Mouse (Mus musculus) limb, embryonic 13.5 days (tissue): ENCODE measurements around the gene Etl4. TPM values are rescaled to one million over a fixed set of nuclear protein-coding genes. Genes with fewer than 3 reads are reported as not detected.

Experiments
- ATAC-seq: fragments of 200-750 bp; cut with Nextera tagmentation; 2 replicates; pipeline ENCODE4 v1.8.0; 2017; ENCODE audit warnings: low read depth, moderate number of reproducible peaks, moderate TSS enrichment; ENCODE audit not compliant: low FRiP score
- H3K27ac ChIP-seq: fragments of 300-500 bp; sonication (generic); 2 replicates; pipeline ENCODE4 v1.5.1; 2015; ENCODE audit warnings: inconsistent platforms, mild to moderate bottlenecking, moderate library complexity
- H3K27me3 ChIP-seq: fragments of 300-500 bp; sonication (generic); 2 replicates; pipeline ENCODE4 v1.6.1; 2015; ENCODE audit warnings: mild to moderate bottlenecking, inconsistent platforms
- H3K36me3 ChIP-seq: fragments of 300-500 bp; sonication (generic); 2 replicates; pipeline ENCODE4 v1.6.1; 2015; ENCODE audit warnings: inconsistent platforms, mild to moderate bottlenecking, moderate library complexity
- H3K4me1 ChIP-seq: fragments of 300-500 bp; sonication (generic); 2 replicates; pipeline ENCODE4 v1.6.1; 2015; ENCODE audit warnings: inconsistent platforms
- H3K4me2 ChIP-seq: fragments of 300-500 bp; sonication (generic); replicated peaks from 2 replicates; pipeline ENCODE4 v1.6.1; 2015; ENCODE audit warnings: inconsistent platforms, mild to moderate bottlenecking, moderate library complexity
- H3K4me3 ChIP-seq: fragments of 300-500 bp; sonication (generic); 2 replicates; pipeline ENCODE4 v1.5.1; 2015; ENCODE audit warnings: moderate library complexity, mild to moderate bottlenecking, inconsistent platforms
- H3K9ac ChIP-seq: fragments of 300-500 bp; sonication (generic); 2 replicates; pipeline ENCODE4 v1.6.1; 2015; ENCODE audit warnings: mild to moderate bottlenecking, inconsistent platforms
- H3K9me3 ChIP-seq: fragments of 300-500 bp; sonication (generic); 2 replicates; pipeline ENCODE4 v1.6.1; 2016; ENCODE audit warnings: inconsistent platforms
- WGBS: fragments of 180-500 bp; shearing (Covaris S2); methylation state at CpG from one replicate; pipeline ENCODE4 v1.1.7; 2015; 5-methylcytosine and 5-hydroxymethylcytosine counted together
- polyA plus RNA-seq: library from polyadenylated mRNA; unstranded; fragments of >200 nt; fragmentation: Nextera tagmentation; extraction: Ambion mirVana; gene quantifications from 2 replicates; pipeline ENCODE4 v1.2.1, GENCODE M21; 2015

The Etl4 gene
- polyA plus RNA-seq, 1 experiment from 2014 or later: 25.6 TPM

DNA sequence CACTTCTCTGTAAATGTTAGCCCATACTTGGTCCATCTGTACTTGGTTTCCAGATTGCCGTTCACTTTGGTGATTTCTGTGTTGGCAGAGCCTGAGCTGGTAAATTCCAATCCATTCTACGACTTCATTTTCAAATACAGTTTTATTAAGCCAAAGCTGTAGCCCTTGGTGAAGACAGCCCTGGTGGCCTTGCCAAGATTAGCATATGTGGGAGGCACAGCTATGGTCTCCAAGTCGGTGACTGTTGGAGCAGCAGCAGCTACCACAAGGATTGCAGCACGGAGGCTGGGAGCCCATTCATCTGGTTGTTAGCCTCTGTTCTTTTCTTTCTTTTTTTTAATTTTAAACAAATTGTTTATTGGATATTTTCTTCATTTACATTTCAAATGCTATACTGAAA is 128.1 kb downstream of the Etl4 start:
- no peak for ATAC-seq
- H3K36me3 ChIP-seq: no peaks in the 10 kb centered on the region
- WGBS: 83% methylated on average over 4 of the region's 4 CpGs

DNA sequence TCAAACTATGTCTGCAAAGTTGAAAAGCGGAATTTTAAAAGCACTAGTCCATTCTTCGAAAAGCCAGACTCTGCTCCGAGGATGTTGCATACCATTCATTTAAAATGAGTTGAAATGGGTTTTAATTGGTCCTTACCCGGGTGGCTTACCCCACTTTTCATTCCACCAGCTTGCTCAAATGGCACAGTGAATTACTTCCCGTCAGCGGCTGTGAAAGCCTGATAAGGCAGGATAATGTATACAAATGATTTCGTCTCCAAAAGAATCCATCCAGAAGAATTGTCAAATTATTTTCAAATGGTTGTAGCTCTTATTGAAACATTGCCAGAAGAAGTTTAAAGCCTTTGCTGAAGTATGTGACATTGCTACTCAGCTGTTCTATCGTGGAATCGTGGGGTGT is 162.8 kb downstream of the Etl4 start:
- Histone ChIP-seq H3K36me3 (no peaks in the 10 kb centered on the region), H3K4me1 (no peaks in the 10 kb centered on the region), H3K27ac (no peak overlapping the region), H3K4me3 (no peak overlapping the region), H3K9me3 (no peaks in the 10 kb centered on the region), H3K4me2 (no peak overlapping the region), H3K9ac (no peak overlapping the region), H3K27me3 (no peaks in the 10 kb centered on the region)
- WGBS: 72% methylated on average over 9 of the region's 9 CpGs
- no peak for ATAC-seq

More for the DNA sequence above, 128.1 kb downstream of the Etl4 start:
- Histone ChIP-seq H3K4me1 (no peaks in the 10 kb centered on the region), H3K9ac (no peak overlapping the region), H3K27ac (no peak overlapping the region), H3K27me3 (no peaks in the 10 kb centered on the region), H3K9me3 (no peaks in the 10 kb centered on the region), H3K4me2 (no peak overlapping the region), H3K4me3 (no peak overlapping the region)

GRCm38 (mm10) chr2:20076118-20076796 is 166.7 kb downstream of the Etl4 start:
- ATAC-seq: no peak
- H3K4me3 ChIP-seq: no peak overlapping the region
- H3K36me3 ChIP-seq: no peaks in the 10 kb centered on the region
- H3K27ac ChIP-seq: no peak overlapping the region
- H3K4me2 ChIP-seq: no peak overlapping the region
- H3K9me3 ChIP-seq: no peaks in the 10 kb centered on the region
- no peak overlapping the region for H3K9ac ChIP-seq
- H3K4me1 ChIP-seq: no peaks in the 10 kb centered on the region
- H3K27me3 ChIP-seq: no peaks in the 10 kb centered on the region
- 82% methylated on average over 4 of the region's 4 CpGs for WGBS

- ATAC-seq: no peak
- Histone ChIP-seq H3K4me3 (no peak overlapping the region), H3K4me2 (no peak overlapping the region), H3K9ac (no peak overlapping the region), H3K36me3 (no peaks in the 10 kb centered on the region), H3K9me3 (no peaks in the 10 kb centered on the region), H3K4me1 (no peaks in the 10 kb centered on the region), H3K27ac (no peak overlapping the region), H3K27me3 (no peaks in the 10 kb centered on the region)
- WGBS: 80% methylated on average over 4 of the region's 4 CpGs
Measured at GRCm38 (mm10) chr2:20084781-20085180, 175.2 kb downstream of the Etl4 start.

DNA sequence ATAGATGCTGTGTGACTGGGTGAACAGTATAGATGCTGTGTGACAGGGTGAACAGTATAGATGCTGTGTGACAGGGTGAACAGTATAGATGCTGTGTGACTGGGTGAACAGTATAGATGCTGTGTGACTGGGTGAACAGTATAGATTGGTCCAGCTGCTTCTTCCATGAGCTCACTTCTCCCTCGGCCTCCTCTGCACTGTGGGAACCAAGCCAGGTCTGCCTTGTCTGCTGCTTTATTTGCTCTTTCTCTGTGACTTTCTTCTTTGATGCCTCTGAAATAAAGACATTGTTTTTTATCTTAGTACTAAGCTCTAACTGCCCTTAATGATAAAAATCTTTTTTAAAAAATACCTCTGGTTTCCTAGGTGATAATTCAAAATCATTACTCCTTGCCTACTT is 195.9 kb downstream of the Etl4 start:
- H3K27me3 ChIP-seq: no peaks in the 10 kb centered on the region
- H3K9me3 ChIP-seq: no peaks in the 10 kb centered on the region
- no peaks in the 10 kb centered on the region for H3K4me1 ChIP-seq
- no peak overlapping the region for H3K4me3 ChIP-seq
- no peak overlapping the region for H3K27ac ChIP-seq
- no peak for ATAC-seq
- H3K4me2 ChIP-seq: no peak overlapping the region
- H3K36me3 ChIP-seq: no peaks in the 10 kb centered on the region
- 67% methylated on average over 1 of the region's 1 CpGs for WGBS
- no peak overlapping the region for H3K9ac ChIP-seq

DNA sequence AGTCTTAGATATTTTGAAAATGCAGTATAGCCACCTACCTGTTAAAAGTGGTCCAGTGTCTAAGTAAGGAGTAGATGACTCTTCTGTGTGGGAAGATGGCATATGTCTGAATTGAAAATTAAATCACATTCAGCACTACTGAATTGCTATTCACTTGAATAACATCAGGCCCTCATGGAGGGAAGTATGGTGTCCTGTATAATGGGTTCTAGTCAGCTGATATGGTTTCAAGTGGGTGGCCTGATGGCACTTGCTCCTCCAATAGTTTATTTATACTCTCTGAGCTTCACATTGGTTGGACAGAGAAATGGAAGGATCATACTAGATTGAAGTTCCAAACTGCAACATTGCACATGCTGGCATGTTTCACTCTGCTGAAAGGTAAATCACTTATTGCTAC is 202.1 kb downstream of the Etl4 start:
- Histone ChIP-seq H3K36me3 (no peaks in the 10 kb centered on the region), H3K4me2 (no peak overlapping the region), H3K9me3 (no peaks in the 10 kb centered on the region), H3K4me1 (no peaks in the 10 kb centered on the region), H3K9ac (no peak overlapping the region), H3K27ac (no peak overlapping the region), H3K4me3 (no peak overlapping the region), H3K27me3 (no peaks in the 10 kb centered on the region)
- ATAC-seq: no peak

GRCm38 (mm10) chr2:20125914-20126313 is 216.3 kb downstream of the Etl4 start:
- no peak overlapping the region for H3K4me3 ChIP-seq
- H3K27ac ChIP-seq: no peak overlapping the region
- ATAC-seq: no peak
- H3K9ac ChIP-seq: no peak overlapping the region
- H3K4me1 ChIP-seq: no peaks in the 10 kb centered on the region
- no peaks in the 10 kb centered on the region for H3K9me3 ChIP-seq
- H3K4me2 ChIP-seq: no peak overlapping the region
- H3K27me3 ChIP-seq: no peaks in the 10 kb centered on the region
- H3K36me3 ChIP-seq: no peaks in the 10 kb centered on the region

DNA sequence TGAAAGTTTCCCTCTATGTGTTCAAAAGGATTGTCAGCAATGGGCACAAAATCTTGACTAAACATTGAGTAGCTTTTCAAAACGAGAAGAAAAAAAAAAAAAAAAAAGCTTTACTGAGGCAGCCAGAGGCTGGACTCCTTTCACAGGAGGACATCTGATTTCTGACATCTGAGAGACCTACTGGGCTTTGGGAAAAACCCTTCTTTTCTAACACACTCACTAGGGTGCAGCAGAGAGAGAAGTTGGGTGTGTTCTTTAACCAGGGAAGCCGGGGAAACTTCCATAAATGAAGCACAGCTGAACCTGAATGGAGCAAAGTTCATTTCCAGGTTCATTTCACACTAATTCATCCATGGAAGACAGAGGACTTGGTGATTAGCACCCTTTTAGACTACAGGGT is 222.2 kb downstream of the Etl4 start:
- ATAC-seq: no peak
- Histone ChIP-seq H3K27ac (no peak overlapping the region), H3K9ac (no peak overlapping the region), H3K27me3 (no peaks in the 10 kb centered on the region), H3K9me3 (no peaks in the 10 kb centered on the region), H3K4me2 (no peak overlapping the region), H3K36me3 (no peaks in the 10 kb centered on the region), H3K4me3 (no peak overlapping the region), H3K4me1 (no peaks in the 10 kb centered on the region)
- 32% methylated on average over 2 of the region's 2 CpGs for WGBS

- no peaks in the 10 kb centered on the region for H3K27me3 ChIP-seq
- no peaks in the 10 kb centered on the region for H3K9me3 ChIP-seq
- no peak overlapping the region for H3K27ac ChIP-seq
- no peaks in the 10 kb centered on the region for H3K36me3 ChIP-seq
- no peak overlapping the region for H3K4me3 ChIP-seq
- H3K4me2 ChIP-seq: no peak overlapping the region
- H3K9ac ChIP-seq: no peak overlapping the region
- ATAC-seq: no peak
- WGBS: 33% methylated on average over 1 of the region's 1 CpGs
- no peaks in the 10 kb centered on the region for H3K4me1 ChIP-seq
Measured at GRCm38 (mm10) chr2:20138426-20138825, 228.8 kb downstream of the Etl4 start.

GRCm38 (mm10) chr2:20145368-20145767 is 235.8 kb downstream of the Etl4 start:
- no peaks in the 10 kb centered on the region for H3K9me3 ChIP-seq
- 63% methylated on average over 4 of the region's 4 CpGs for WGBS
- H3K27me3 ChIP-seq: no peaks in the 10 kb centered on the region
- no peaks in the 10 kb centered on the region for H3K4me1 ChIP-seq
- no peak overlapping the region for H3K4me2 ChIP-seq
- H3K4me3 ChIP-seq: no peak overlapping the region
- H3K27ac ChIP-seq: no peak overlapping the region
- H3K36me3 ChIP-seq: no peaks in the 10 kb centered on the region
- no peak overlapping the region for H3K9ac ChIP-seq
- no peak for ATAC-seq

DNA sequence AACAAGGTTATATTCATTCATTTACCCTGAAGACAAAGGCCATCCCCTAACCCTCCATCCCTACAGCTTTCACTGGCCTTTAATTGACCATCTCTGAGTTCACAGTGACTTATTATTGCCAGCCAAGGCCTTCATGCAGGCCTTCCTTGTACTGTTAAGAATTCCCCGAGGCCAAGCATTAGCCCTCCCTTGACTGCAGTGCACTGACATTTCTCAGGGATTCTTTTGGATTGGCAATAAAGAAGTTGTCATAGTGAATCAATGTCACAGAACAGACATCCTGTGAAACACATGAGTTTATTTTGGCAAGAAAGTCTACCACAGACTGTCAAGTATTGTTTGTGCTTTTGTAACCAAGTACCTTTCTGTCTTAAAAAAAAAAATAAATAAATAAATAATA is 257.5 kb downstream of the Etl4 start:
- Histone ChIP-seq H3K9ac (no peak overlapping the region), H3K4me3 (no peak overlapping the region), H3K27ac (no peak overlapping the region), H3K36me3 (no peaks in the 10 kb centered on the region), H3K9me3 (no peaks in the 10 kb centered on the region), H3K4me1 (no peaks in the 10 kb centered on the region), H3K4me2 (no peak overlapping the region), H3K27me3 (no peaks in the 10 kb centered on the region)
- ATAC-seq: no peak
- WGBS: 69% methylated on average over 1 of the region's 1 CpGs

- no peak overlapping the region for H3K9ac ChIP-seq
- H3K4me2 ChIP-seq: no peak overlapping the region
- H3K27ac ChIP-seq: no peak overlapping the region
- H3K4me1 ChIP-seq: no peaks in the 10 kb centered on the region
- H3K27me3 ChIP-seq: no peaks in the 10 kb centered on the region
- no peak for ATAC-seq
- no peak overlapping the region for H3K4me3 ChIP-seq
- H3K36me3 ChIP-seq: no peaks in the 10 kb centered on the region
- 68% methylated on average over 5 of the region's 5 CpGs for WGBS
- no peaks in the 10 kb centered on the region for H3K9me3 ChIP-seq
Measured at GRCm38 (mm10) chr2:20167566-20167965, 258.0 kb downstream of the Etl4 start.

DNA sequence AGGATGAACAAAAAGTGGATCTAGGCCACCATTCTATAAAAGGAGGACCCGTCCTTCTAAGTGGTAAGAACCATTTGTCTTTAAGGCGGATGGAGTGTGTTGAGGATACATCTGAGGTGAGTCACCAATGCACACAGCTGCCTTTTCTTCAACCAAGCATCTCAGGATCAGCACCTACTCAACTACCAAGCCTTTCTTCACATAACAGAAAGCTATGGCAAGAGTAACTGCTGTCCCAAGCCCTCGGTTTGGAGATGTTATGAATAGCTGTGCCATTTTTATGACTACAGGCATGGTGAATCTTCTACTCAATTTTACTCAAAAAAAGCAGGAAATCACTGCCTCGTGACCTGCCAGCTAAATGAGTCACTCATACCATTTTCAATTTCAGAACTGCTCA is 258.6 kb downstream of the Etl4 start:
- Histone ChIP-seq H3K36me3 (no peaks in the 10 kb centered on the region), H3K27ac (no peak overlapping the region), H3K9me3 (no peaks in the 10 kb centered on the region), H3K4me1 (no peaks in the 10 kb centered on the region), H3K27me3 (no peaks in the 10 kb centered on the region), H3K9ac (no peak overlapping the region), H3K4me2 (no peak overlapping the region), H3K4me3 (no peak overlapping the region)
- 81% methylated on average over 4 of the region's 4 CpGs for WGBS
- ATAC-seq: no peak
